Mouse (Mus musculus) C2C12 (cell line): ENCODE measurements around the gene Pigm.

Experiments used
- CEBPB ChIP-seq: IDR thresholded peaks from one replicate; pipeline ENCODE4 v1.6.1; 2011; ENCODE audit warnings: low read depth, mild to moderate bottlenecking, control low read depth, moderate library complexity
- CTCF ChIP-seq: IDR thresholded peaks from one replicate; pipeline ENCODE4 v1.5.1; 2011; ENCODE audit not compliant: control insufficient read depth, insufficient read depth, insufficient read length
- MAX ChIP-seq: IDR thresholded peaks from one replicate; pipeline ENCODE4 v1.6.1; 2011; ENCODE audit warnings: mild to moderate bottlenecking, control low read depth
- MYOG ChIP-seq: IDR thresholded peaks from one replicate; pipeline ENCODE4 v1.6.1; 2011; ENCODE audit not compliant: control insufficient read depth, insufficient read length; ENCODE audit errors: extremely low read depth
- USF1 ChIP-seq: IDR thresholded peaks from one replicate; pipeline ENCODE4 v1.6.1; 2011; ENCODE audit warnings: low read depth, mild to moderate bottlenecking, control low read depth, moderate library complexity

- TF ChIP-seq CTCF = no peak
- no peak for TF ChIP-seq MYOG
- no peak for TF ChIP-seq USF1
- TF ChIP-seq MAX = no peak
- TF ChIP-seq CEBPB = no peak
These were observed 35.0 kb upstream of the Pigm start for GRCm38 (mm10) chr1:172341386-172341785.
